Mouse (Mus musculus): ENCODE data around the gene Cnep1r1.

Cnep1r1 gene

GRCm38 (mm10) chr8:88118456-88119036 lies at the start of gene Cnep1r1:
Gene Cnep1r1, plus strand, starts transcription at chr8:88118769.
- peak; percentile 88 to 90 for DNase-seq (ENCODE audit: low spot score in 2 of 2)

GRCm38 (mm10) chr8:88082183-88082582 lies 36.4 kb upstream of the Cnep1r1 start:
- no peak for DNase-seq (ENCODE audit: low spot score in 2 of 2)

GRCm38 (mm10) chr8:88088006-88088405 lies 30.6 kb upstream of the Cnep1r1 start:
- DNase-seq (ENCODE audit: low spot score in 2 of 2) = no peak

- no peak for DNase-seq (ENCODE audit: low spot score in 2 of 2)
These were observed 26.9 kb upstream of the Cnep1r1 start for GRCm38 (mm10) chr8:88091661-88092060.

- no peak for DNase-seq (ENCODE audit: low spot score in 2 of 2)
These were observed 25.2 kb upstream of the Cnep1r1 start for GRCm38 (mm10) chr8:88093367-88093766.

GRCm38 (mm10) chr8:88098856-88099255 lies 19.7 kb upstream of the Cnep1r1 start:
- no peak for DNase-seq (ENCODE audit: low spot score in 2 of 2)

GRCm38 (mm10) chr8:88099526-88099925 lies 19.0 kb upstream of the Cnep1r1 start:
- DNase-seq (ENCODE audit: low spot score in 2 of 2) = no peak

- no peak for DNase-seq (ENCODE audit: low spot score in 2 of 2)
These were observed 9.3 kb upstream of the Cnep1r1 start for GRCm38 (mm10) chr8:88109241-88109640.

- no peak for DNase-seq (ENCODE audit: low spot score in 2 of 2)
These were observed 507 bp downstream of the Cnep1r1 start for GRCm38 (mm10) chr8:88119076-88119475.

GRCm38 (mm10) chr8:88124850-88125249 lies 6.3 kb downstream of the Cnep1r1 start:
- DNase-seq (ENCODE audit: low spot score in 2 of 2) = no peak

GRCm38 (mm10) chr8:88129397-88129796 lies 10.8 kb downstream of the Cnep1r1 start:
- DNase-seq (ENCODE audit: low spot score in 2 of 2) = no peak

- no peak for DNase-seq (ENCODE audit: low spot score in 2 of 2)
These were observed 12.3 kb downstream of the Cnep1r1 start for GRCm38 (mm10) chr8:88130754-88131317.

GRCm38 (mm10) chr8:88137748-88138484 lies 19.3 kb downstream of the Cnep1r1 start, which contains the start of gene Heatr3:
Gene Heatr3, plus strand, starts transcription at chr8:88137855.
- DNase-seq (ENCODE audit: low spot score in 2 of 2) = peak; percentile 95 to 96

- no peak for DNase-seq (ENCODE audit: low spot score in 2 of 2)
These were observed 20.7 kb downstream of the Cnep1r1 start for GRCm38 (mm10) chr8:88139256-88139655.

GRCm38 (mm10) chr8:88141629-88142028 lies 23.1 kb downstream of the Cnep1r1 start:
- DNase-seq (ENCODE audit: low spot score in 2 of 2) = no peak

- no peak for DNase-seq (ENCODE audit: low spot score in 2 of 2)
These were observed 25.5 kb downstream of the Cnep1r1 start for GRCm38 (mm10) chr8:88144041-88144440.

- no peak for DNase-seq (ENCODE audit: low spot score in 2 of 2)
These were observed 32.4 kb downstream of the Cnep1r1 start for GRCm38 (mm10) chr8:88150910-88151371.

- DNase-seq (ENCODE audit: low spot score in 2 of 2) = no peak
These were observed 41.8 kb downstream of the Cnep1r1 start for GRCm38 (mm10) chr8:88160237-88160995.

GRCm38 (mm10) chr8:88161439-88161838 lies 42.9 kb downstream of the Cnep1r1 start:
- DNase-seq (ENCODE audit: low spot score in 2 of 2) = peak; percentile 22 to 72

GRCm38 (mm10) chr8:88175264-88175663 lies 56.7 kb downstream of the Cnep1r1 start:
- no peak for DNase-seq (ENCODE audit: low spot score in 2 of 2)

- no peak for DNase-seq (ENCODE audit: low spot score in 2 of 2)
These were observed 58.7 kb downstream of the Cnep1r1 start for GRCm38 (mm10) chr8:88177291-88177690.

- no peak for DNase-seq (ENCODE audit: low spot score in 2 of 2)
These were observed 64.6 kb downstream of the Cnep1r1 start for GRCm38 (mm10) chr8:88183121-88183520.

Data from urinary bladder, postnatal 4 days (tissue).